Mouse (Mus musculus): ENCODE results near the gene Ablim1. TPM values are rescaled to one million over a fixed set of nuclear protein-coding genes. Genes with fewer than 3 reads are reported as not detected.

The Ablim1 gene
- total and polyA plus RNA-seq, 3 experiments, result 101 to 454 (median 418) TPM

DNA sequence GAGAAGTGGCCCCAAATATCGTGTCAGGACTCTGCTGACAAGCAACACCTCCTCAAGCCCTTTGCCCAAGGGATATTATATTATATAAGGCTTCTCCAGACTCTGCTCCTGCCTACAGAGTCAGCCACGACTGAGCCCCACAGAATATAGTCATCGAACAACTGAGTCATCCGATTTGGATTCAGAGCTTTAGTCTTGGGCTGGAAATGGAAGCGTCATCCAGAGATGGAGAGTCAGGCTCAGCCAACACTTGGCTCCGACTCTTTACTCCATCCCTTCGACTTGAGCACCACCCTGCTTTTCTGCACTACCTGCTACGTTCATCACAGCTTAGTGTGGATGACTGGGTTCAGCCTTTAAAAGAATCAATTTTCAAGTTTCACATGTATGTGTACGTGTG, 17.3 kb downstream of the Ablim1 start:
- Histone ChIP-seq H3K9ac (ENCODE audit: low read depth, low read length) (no peak overlapping the region), H3K27me3 (ENCODE audit: control insufficient read depth, insufficient read depth, low read length) (no peaks in the 10 kb centered on the region), H3K27ac (peak overlapping the region; percentile 77), H3K4me1 (ENCODE audit: control insufficient read depth, insufficient read depth, low read length) (peaks cover 46% of the 10 kb centered on the region), H3K4me3 (no peak overlapping the region), H3K36me3 (ENCODE audit: control insufficient read depth, insufficient read depth, low read length) (peaks cover 29% of the 10 kb centered on the region), H3K79me2 (replicated peaks; ENCODE audit: control insufficient read depth, insufficient read depth, low read length) (peaks cover 7% of the 10 kb centered on the region)
- intact Hi-C loops (cut with DNase I), result no loop called here
- no peak for DNase-seq
- TF ChIP-seq EP300 (IDR thresholded peaks at IDR 0.05; ENCODE audit: insufficient read depth, low read depth, low read length) (no peak), POLR2A (IDR thresholded peaks at IDR 0.05; ENCODE audit: insufficient read depth, low read depth, low read length) (no peak), CTCF (IDR thresholded peaks at IDR 0.05) (no peak)
- WGBS, result 74% methylated on average over 9 of the region's 9 CpGs

- Histone ChIP-seq H3K36me3 (ENCODE audit: control insufficient read depth, insufficient read depth, low read length) (peaks cover 27% of the 10 kb centered on the region), H3K79me2 (replicated peaks; ENCODE audit: control insufficient read depth, insufficient read depth, low read length) (peaks cover 10% of the 10 kb centered on the region), H3K27me3 (ENCODE audit: control insufficient read depth, insufficient read depth, low read length) (no peaks in the 10 kb centered on the region), H3K4me1 (ENCODE audit: control insufficient read depth, insufficient read depth, low read length) (peaks cover 39% of the 10 kb centered on the region), H3K9ac (ENCODE audit: low read depth, low read length) (no peak overlapping the region), H3K27ac (peak overlapping the region; percentile 77), H3K4me3 (no peak overlapping the region)
- TF ChIP-seq EP300 (IDR thresholded peaks at IDR 0.05; ENCODE audit: insufficient read depth, low read depth, low read length) (0 out of 2 replicates have a peak, but pooled peaks have one; percentile 10), POLR2A (IDR thresholded peaks at IDR 0.05; ENCODE audit: insufficient read depth, low read depth, low read length) (no peak)
- intact Hi-C loops (cut with DNase I), result no loop called here
- DNase-seq, result peak in 1 of 2 experiments; percentile 66
- 29% methylated on average over 5 of the region's 5 CpGs for WGBS
Measured at GRCm38 (mm10) chr19:57296539-57296938, 18.2 kb downstream of the Ablim1 start.

- no peak for TF ChIP-seq POLR2A (IDR thresholded peaks at IDR 0.05; ENCODE audit: insufficient read depth, low read depth, low read length)
- TF ChIP-seq EP300 (IDR thresholded peaks at IDR 0.05; ENCODE audit: insufficient read depth, low read depth, low read length), result no peak
- no peak for TF ChIP-seq CTCF (IDR thresholded peaks at IDR 0.05)
- DNase-seq, result no peak
- H3K27me3 ChIP-seq (ENCODE audit: control insufficient read depth, insufficient read depth, low read length), result no peaks in the 10 kb centered on the region
- H3K36me3 ChIP-seq (ENCODE audit: control insufficient read depth, insufficient read depth, low read length), result peaks cover 19% of the 10 kb centered on the region
- no peak overlapping the region for H3K4me3 ChIP-seq
- H3K79me2 ChIP-seq (replicated peaks; ENCODE audit: control insufficient read depth, insufficient read depth, low read length), result peaks cover 8% of the 10 kb centered on the region
- WGBS, result 56% methylated on average over 9 of the region's 9 CpGs
- intact Hi-C loops (cut with DNase I), result loop anchor here (2.0 kb wide), 1 partner anchor 29 kb away; no protein-coding TSS in a partner anchor
- peaks cover 35% of the 10 kb centered on the region for H3K4me1 ChIP-seq (ENCODE audit: control insufficient read depth, insufficient read depth, low read length)
- no peak overlapping the region for H3K9ac ChIP-seq (ENCODE audit: low read depth, low read length)
- peak overlapping the region; percentile 77 for H3K27ac ChIP-seq
Measured at GRCm38 (mm10) chr19:57295521-57295920, 19.2 kb downstream of the Ablim1 start.

- H3K36me3 ChIP-seq (ENCODE audit: control insufficient read depth, insufficient read depth, low read length), result peaks cover 19% of the 10 kb centered on the region
- H3K79me2 ChIP-seq (replicated peaks; ENCODE audit: control insufficient read depth, insufficient read depth, low read length), result peaks cover 8% of the 10 kb centered on the region
- H3K9ac ChIP-seq (ENCODE audit: low read depth, low read length), result peak overlapping the region; percentile 33
- peak in 1 of 2 experiments; percentile 42 for DNase-seq
- H3K4me1 ChIP-seq (ENCODE audit: control insufficient read depth, insufficient read depth, low read length), result peaks cover 39% of the 10 kb centered on the region
- H3K27ac ChIP-seq, result peak overlapping the region; percentile 84
- intact Hi-C loops (cut with DNase I), result loop anchor here (2.0 kb wide), 1 partner anchor 28 kb away; no protein-coding TSS in a partner anchor
- no peaks in the 10 kb centered on the region for H3K27me3 ChIP-seq (ENCODE audit: control insufficient read depth, insufficient read depth, low read length)
- H3K4me3 ChIP-seq, result no peak overlapping the region
- TF ChIP-seq EP300 (IDR thresholded peaks at IDR 0.05; ENCODE audit: insufficient read depth, low read depth, low read length), result no peak
- peak; percentile 47 for TF ChIP-seq CTCF (IDR thresholded peaks at IDR 0.05)
- 31% methylated on average over 4 of the region's 4 CpGs for WGBS
Measured at GRCm38 (mm10) chr19:57294356-57294755, 20.4 kb downstream of the Ablim1 start.

DNA sequence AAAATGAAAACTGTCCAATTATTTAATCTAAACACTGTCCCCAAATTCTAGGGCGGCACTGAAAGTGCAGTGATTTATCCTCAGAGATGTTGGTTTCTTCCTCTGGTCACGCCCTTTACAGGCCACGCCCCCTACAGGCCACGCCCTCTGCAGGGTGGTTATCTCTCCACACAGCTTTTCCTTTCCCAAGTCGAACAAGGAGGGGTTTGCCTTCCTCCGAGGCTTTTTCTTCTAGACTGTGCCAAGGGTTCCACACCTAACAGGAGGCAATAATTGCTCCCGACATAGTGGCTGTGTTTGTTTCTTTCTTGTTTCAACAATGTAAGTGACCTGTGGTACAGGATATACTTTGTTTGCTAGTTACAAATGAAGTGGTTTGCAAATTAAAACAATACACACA, 21.0 kb downstream of the Ablim1 start:
- WGBS, result 16% methylated on average over 7 of the region's 7 CpGs
- Histone ChIP-seq H3K27ac (peak overlapping the region; percentile 86), H3K9ac (ENCODE audit: low read depth, low read length) (no peak overlapping the region), H3K36me3 (ENCODE audit: control insufficient read depth, insufficient read depth, low read length) (peaks cover 21% of the 10 kb centered on the region), H3K79me2 (replicated peaks; ENCODE audit: control insufficient read depth, insufficient read depth, low read length) (peaks cover 4% of the 10 kb centered on the region), H3K4me3 (no peak overlapping the region), H3K27me3 (ENCODE audit: control insufficient read depth, insufficient read depth, low read length) (no peaks in the 10 kb centered on the region), H3K4me1 (ENCODE audit: control insufficient read depth, insufficient read depth, low read length) (peaks cover 39% of the 10 kb centered on the region)
- peak; percentile 86 for DNase-seq
- intact Hi-C loops (cut with DNase I), result loop anchor here (2.0 kb wide), 1 partner anchor 27 kb away; no protein-coding TSS in a partner anchor
- TF ChIP-seq EP300 (IDR thresholded peaks at IDR 0.05; ENCODE audit: insufficient read depth, low read depth, low read length) (peak; percentile 92), CTCF (IDR thresholded peaks at IDR 0.05) (peak; percentile 16; the same call in 1 of the 2 replicates), POLR2A (IDR thresholded peaks at IDR 0.05; ENCODE audit: insufficient read depth, low read depth, low read length) (peak; percentile 69; the same call in 1 of the 2 replicates)

- 20% methylated on average over 3 of the region's 3 CpGs for WGBS
- no peak for TF ChIP-seq EP300 (IDR thresholded peaks at IDR 0.05; ENCODE audit: insufficient read depth, low read depth, low read length)
- TF ChIP-seq CTCF (IDR thresholded peaks at IDR 0.05), result no peak
- TF ChIP-seq POLR2A (IDR thresholded peaks at IDR 0.05; ENCODE audit: insufficient read depth, low read depth, low read length), result no peak
- Histone ChIP-seq H3K27me3 (ENCODE audit: control insufficient read depth, insufficient read depth, low read length) (no peaks in the 10 kb centered on the region), H3K79me2 (replicated peaks; ENCODE audit: control insufficient read depth, insufficient read depth, low read length) (peaks cover 9% of the 10 kb centered on the region), H3K36me3 (ENCODE audit: control insufficient read depth, insufficient read depth, low read length) (peaks cover 29% of the 10 kb centered on the region), H3K4me1 (ENCODE audit: control insufficient read depth, insufficient read depth, low read length) (peaks cover 15% of the 10 kb centered on the region), H3K27ac (peak overlapping the region; percentile 81), H3K4me3 (no peak overlapping the region), H3K9ac (ENCODE audit: low read depth, low read length) (peak overlapping the region; percentile 51; the same call in 1 of the 2 replicates)
- intact Hi-C loops (cut with DNase I), result no loop called here
- no peak for DNase-seq
Measured at GRCm38 (mm10) chr19:57283310-57283709, 31.4 kb downstream of the Ablim1 start.

Measured in heart, adult 2 months (tissue).